Mouse (Mus musculus) CH12.LX (cell line): ENCODE measurements around the gene Gstp2. TPM values are rescaled to one million over a fixed set of nuclear protein-coding genes. Genes with fewer than 3 reads are reported as not detected.

Source experiments
- DNase-seq: peaks from one replicate; pipeline ENCODE4 v3.0.0-alpha.2; 2013; ENCODE audit errors: extremely low read depth
- H3K27ac ChIP-seq: 2 replicates; pipeline ENCODE4 v1.5.1; 2012; ENCODE audit warnings: low read depth, mild to moderate bottlenecking, control low read depth, moderate library complexity; ENCODE audit not compliant: insufficient read depth
- H3K27me3 ChIP-seq: replicated peaks from 2 replicates; pipeline ENCODE3; 2012; ENCODE audit warnings: inconsistent platforms
- H3K36me3 ChIP-seq, 2 experiments: replicated peaks in 1 of 2; 2 replicates each; pipeline versions ENCODE3 to v1.6.1; 2012; ENCODE audit warnings: inconsistent platforms in 1 of 2, low read length in 1 of 2, mild to moderate bottlenecking in 1 of 2, mixed read lengths in 1 of 2, moderate library complexity in 1 of 2; ENCODE audit not compliant: control insufficient read depth in 1 of 2, insufficient read depth in 1 of 2
- H3K4me1 ChIP-seq, 2 experiments: 2 replicates each; pipeline ENCODE4 v1.6.1; 2012; ENCODE audit warnings: inconsistent platforms in 1 of 2, moderate library complexity in 1 of 2; ENCODE audit not compliant: insufficient read depth in 2 of 2, control insufficient read depth in 1 of 2
- H3K4me2 ChIP-seq: 2 replicates; pipeline ENCODE4 v1.6.1; 2012; ENCODE audit warnings: low read depth, mild to moderate bottlenecking, control low read depth; ENCODE audit not compliant: poor library complexity, insufficient read depth, severe bottlenecking
- H3K4me3 ChIP-seq, 3 experiments: fragments of 150-350 bp in 1 of 3; sonication (generic) in 1 of 3; replicated peaks in 1 of 3; 2 replicates each; pipeline versions ENCODE3 to v1.5.1; 2011 to 2012; ENCODE audit warnings: low read depth in 2 of 3, low read length in 2 of 3, mild to moderate bottlenecking in 2 of 3, moderate library complexity in 2 of 3, control low read depth in 1 of 3, improper control_type of control experiment in 1 of 3, inconsistent platforms in 1 of 3, mixed read lengths in 1 of 3; ENCODE audit not compliant: poor library complexity in 1 of 3
- H3K79me2 ChIP-seq: replicated peaks from 2 replicates; pipeline ENCODE4 v1.6.1; 2012; ENCODE audit warnings: mild to moderate bottlenecking, moderate library complexity; ENCODE audit not compliant: control insufficient read depth, poor library complexity, insufficient read depth, severe bottlenecking; ENCODE audit errors: extremely low read depth
- H3K9ac ChIP-seq: 2 replicates; pipeline ENCODE4 v1.6.1; 2012; ENCODE audit warnings: low read depth, mild to moderate bottlenecking, control low read depth, moderate library complexity; ENCODE audit not compliant: insufficient read depth
- H3K9me3 ChIP-seq: replicated peaks from 2 replicates; pipeline ENCODE3; 2012; ENCODE audit warnings: low read length, inconsistent platforms, mixed read lengths
- CHD2 ChIP-seq: IDR thresholded peaks from 2 replicates; pipeline ENCODE4 v1.6.1; 2011; ENCODE audit warnings: low read length, improper control_type of control experiment
- EP300 ChIP-seq: IDR thresholded peaks from 2 replicates; pipeline ENCODE4 v1.6.1; 2011; ENCODE audit warnings: low read length, improper control_type of control experiment
- GABPA ChIP-seq: IDR thresholded peaks from 2 replicates; pipeline ENCODE4 v1.6.1; 2012; ENCODE audit warnings: low read depth, low read length, improper control_type of control experiment, inconsistent platforms; ENCODE audit not compliant: insufficient replicate concordance
- JUND ChIP-seq: conservative IDR thresholded peaks from 2 replicates; pipeline ENCODE4 v1.6.1; 2011; ENCODE audit warnings: low read depth, low read length, improper control_type of control experiment
- KAT2A ChIP-seq: IDR thresholded peaks from 2 replicates; pipeline ENCODE4 v1.6.1; 2012; ENCODE audit warnings: low read length, improper control_type of control experiment, inconsistent platforms; ENCODE audit not compliant: insufficient replicate concordance
- MAFK ChIP-seq: IDR thresholded peaks from 2 replicates; pipeline ENCODE4 v1.6.1; 2011; ENCODE audit warnings: low read length, improper control_type of control experiment; ENCODE audit not compliant: insufficient replicate concordance
- MAX ChIP-seq: IDR thresholded peaks from 2 replicates; pipeline ENCODE4 v1.6.1; 2011; ENCODE audit warnings: low read length, improper control_type of control experiment
- NELFE ChIP-seq: IDR thresholded peaks from 2 replicates; pipeline ENCODE4 v1.6.1; 2011; ENCODE audit warnings: low read depth, low read length, improper control_type of control experiment
- NRF1 ChIP-seq: IDR thresholded peaks from 2 replicates; pipeline ENCODE4 v1.6.1; 2014; ENCODE audit warnings: low read depth, mild to moderate bottlenecking, inconsistent platforms, low read length, improper control_type of control experiment, moderate library complexity
- RCOR1 ChIP-seq: conservative IDR thresholded peaks from 2 replicates; pipeline ENCODE4 v1.6.1; 2012; ENCODE audit warnings: low read depth, mild to moderate bottlenecking, inconsistent platforms, low read length, improper control_type of control experiment
- TCF12 ChIP-seq: IDR thresholded peaks from 2 replicates; pipeline ENCODE4 v1.6.1; 2014; ENCODE audit warnings: low read depth, mild to moderate bottlenecking, inconsistent platforms, low read length, improper control_type of control experiment
- USF2 ChIP-seq: conservative IDR thresholded peaks from 2 replicates; pipeline ENCODE4 v1.6.1; 2011; ENCODE audit warnings: low read depth, low read length, improper control_type of control experiment
- ZC3H11A ChIP-seq: IDR thresholded peaks from 2 replicates; pipeline ENCODE4 v1.6.1; 2012; ENCODE audit warnings: low read depth, mild to moderate bottlenecking, inconsistent platforms, low read length, improper control_type of control experiment
- ZKSCAN1 ChIP-seq: IDR thresholded peaks from 2 replicates; pipeline ENCODE4 v1.6.1; 2012; ENCODE audit warnings: low read depth, inconsistent platforms, low read length, improper control_type of control experiment, borderline replicate concordance
- ZNF384 ChIP-seq: IDR thresholded peaks from 2 replicates; pipeline ENCODE4 v1.6.1; 2012; ENCODE audit warnings: low read depth, low read length, improper control_type of control experiment, inconsistent platforms
- dilution Hi-C: fragments of 300-500 bp; cut with MboI; formaldehyde crosslinking; loops from 2 replicates; pipeline ENCODE4 v1.14.3; 2020; ENCODE audit warnings: low sequenced_read_pairs; ENCODE audit not compliant: extremely low pct_unique_long_range_greater_than_20kb, extremely low pct_ligation_motif_present
- in situ Hi-C: fragments of 300-500 bp; cut with MboI; formaldehyde crosslinking; loops from 3 replicates; pipeline ENCODE4 v1.14.3; 2019; ENCODE audit warnings: low sequenced_read_pairs, low pct_ligation_motif_present, low pct_unique_long_range_greater_than_20kb, mixed read lengths
- polyA plus RNA-seq: library from polyadenylated mRNA; unstranded; fragments of >175 nt; gene quantifications from 2 replicates; pipeline ENCODE4 v1.2.1, GENCODE M21; 2012; ENCODE audit warnings: low read depth; ENCODE audit not compliant: insufficient read length
- total RNA-seq, 2 experiments: library from RNA; depleted of rRNA; stranded (reverse); fragments of 300-350 nt in 1 of 2; fragments of >200 nt in 1 of 2; gene quantifications; 2 replicates each; pipeline ENCODE4 v1.2.3; 2012 to 2014

Gene Gstp2
- total and polyA plus RNA-seq, 3 experiments, result 1.4 to 21.1 TPM; not detected in 1

DNA sequence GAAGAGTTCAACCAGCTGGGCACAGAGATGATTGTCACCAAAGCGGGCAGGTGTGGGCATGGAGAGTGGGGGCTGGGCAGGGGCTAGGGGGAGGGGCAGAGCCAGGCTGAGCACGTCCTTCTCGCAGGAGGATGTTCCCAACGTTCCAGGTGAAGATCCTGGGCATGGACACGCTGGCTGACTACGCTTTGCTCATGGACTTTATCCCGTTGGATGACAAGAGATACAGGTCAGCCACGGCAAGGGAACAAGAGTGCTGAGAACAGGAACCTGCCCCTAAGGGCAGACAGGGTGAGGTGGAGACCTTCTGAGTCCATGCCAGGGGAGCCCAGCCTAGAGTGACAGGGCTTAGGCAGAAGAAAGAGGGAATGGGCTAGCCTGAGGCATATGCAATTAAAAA is 49.1 kb downstream of the Gstp2 start:
- Histone ChIP-seq H3K4me1 (peaks cover 11 to 20% of the 10 kb centered on the region in 2 experiments), H3K9ac (no peak overlapping the region), H3K4me2 (no peak overlapping the region), H3K9me3 (no peaks in the 10 kb centered on the region), H3K27me3 (peaks cover 49% of the 10 kb centered on the region), H3K27ac (no peak overlapping the region), H3K79me2 (no peaks in the 10 kb centered on the region), H3K36me3 (peaks cover 0 to 1% of the 10 kb centered on the region in 2 experiments), H3K4me3 (no peak overlapping the region)
- TF ChIP-seq MAFK (no peak), NRF1 (no peak), JUND (no peak), KAT2A (no peak), EP300 (no peak), ZKSCAN1 (no peak), GABPA (no peak), MAX (no peak), USF2 (no peak), TCF12 (no peak), NELFE (no peak), CHD2 (no peak), RCOR1 (no peak), ZC3H11A (no peak)
- dilution Hi-C loops (no loop called here), in situ Hi-C loops (no loop called here)
- DNase-seq, result no peak

DNA sequence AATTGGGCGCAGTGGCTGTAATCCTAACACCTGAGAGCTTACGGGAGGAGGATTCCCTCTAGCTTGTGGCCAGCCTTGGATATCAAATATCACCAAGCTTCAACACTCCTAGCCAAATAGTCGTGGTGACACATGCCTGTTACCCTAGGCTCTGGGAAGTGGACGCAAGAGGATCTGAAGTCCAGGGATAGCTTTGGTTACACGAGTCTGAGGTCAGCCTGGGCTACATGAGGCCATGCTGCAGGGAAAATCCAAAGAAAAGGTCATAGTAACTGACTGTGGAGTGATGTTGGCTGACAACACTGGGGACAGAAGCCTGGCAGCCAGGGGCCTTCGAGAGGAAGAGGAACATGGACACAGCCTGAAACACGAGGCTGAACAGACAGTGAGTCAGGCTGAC is 49.7 kb downstream of the Gstp2 start:
- TF ChIP-seq JUND (no peak), ZNF384 (no peak), MAFK (no peak)
- TF ChIP-seq, all 38 proteins: peak for 0
- DNase-seq, result no peak
- Histone ChIP-seq H3K79me2 (no peaks in the 10 kb centered on the region), H3K9ac (no peak overlapping the region), H3K4me2 (no peak overlapping the region), H3K4me3 (no peak overlapping the region), H3K27ac (no peak overlapping the region), H3K9me3 (no peaks in the 10 kb centered on the region), H3K4me1 (peaks cover 8 to 14% of the 10 kb centered on the region in 2 experiments), H3K27me3 (peaks cover 52% of the 10 kb centered on the region), H3K36me3 (no peaks in the 10 kb centered on the region)
- in situ Hi-C loops (no loop called here), dilution Hi-C loops (no loop called here)
